Mouse (Mus musculus) CH12.LX (cell line): ENCODE data around the gene Itpr2. TPM values are rescaled to one million over a fixed set of nuclear protein-coding genes. Genes with fewer than 3 reads are reported as not detected.

ENCODE experiments used
- DNase-seq: peaks from one replicate; pipeline ENCODE4 v3.0.0-alpha.2; 2013; ENCODE audit errors: extremely low read depth
- H3K27ac ChIP-seq: 2 replicates; pipeline ENCODE4 v1.5.1; 2012; ENCODE audit warnings: low read depth, mild to moderate bottlenecking, control low read depth, moderate library complexity; ENCODE audit not compliant: insufficient read depth
- H3K27me3 ChIP-seq: replicated peaks from 2 replicates; pipeline ENCODE3; 2012; ENCODE audit warnings: inconsistent platforms
- H3K36me3 ChIP-seq, 2 experiments: replicated peaks in 1 of 2; 2 replicates each; pipeline versions ENCODE3 to v1.6.1; 2012; ENCODE audit warnings: inconsistent platforms in 1 of 2, low read length in 1 of 2, mild to moderate bottlenecking in 1 of 2, mixed read lengths in 1 of 2, moderate library complexity in 1 of 2; ENCODE audit not compliant: control insufficient read depth in 1 of 2, insufficient read depth in 1 of 2
- H3K4me1 ChIP-seq, 2 experiments: 2 replicates each; pipeline ENCODE4 v1.6.1; 2012; ENCODE audit warnings: inconsistent platforms in 1 of 2, moderate library complexity in 1 of 2; ENCODE audit not compliant: insufficient read depth in 2 of 2, control insufficient read depth in 1 of 2
- H3K4me2 ChIP-seq: 2 replicates; pipeline ENCODE4 v1.6.1; 2012; ENCODE audit warnings: low read depth, mild to moderate bottlenecking, control low read depth; ENCODE audit not compliant: poor library complexity, insufficient read depth, severe bottlenecking
- H3K4me3 ChIP-seq, 3 experiments: fragments of 150-350 bp in 1 of 3; sonication (generic) in 1 of 3; replicated peaks in 1 of 3; 2 replicates each; pipeline versions ENCODE3 to v1.5.1; 2011 to 2012; ENCODE audit warnings: low read depth in 2 of 3, low read length in 2 of 3, mild to moderate bottlenecking in 2 of 3, moderate library complexity in 2 of 3, control low read depth in 1 of 3, improper control_type of control experiment in 1 of 3, inconsistent platforms in 1 of 3, mixed read lengths in 1 of 3; ENCODE audit not compliant: poor library complexity in 1 of 3
- H3K79me2 ChIP-seq: replicated peaks from 2 replicates; pipeline ENCODE4 v1.6.1; 2012; ENCODE audit warnings: mild to moderate bottlenecking, moderate library complexity; ENCODE audit not compliant: control insufficient read depth, poor library complexity, insufficient read depth, severe bottlenecking; ENCODE audit errors: extremely low read depth
- H3K9ac ChIP-seq: 2 replicates; pipeline ENCODE4 v1.6.1; 2012; ENCODE audit warnings: low read depth, mild to moderate bottlenecking, control low read depth, moderate library complexity; ENCODE audit not compliant: insufficient read depth
- H3K9me3 ChIP-seq: replicated peaks from 2 replicates; pipeline ENCODE3; 2012; ENCODE audit warnings: low read length, inconsistent platforms, mixed read lengths
- BHLHE40 ChIP-seq: IDR thresholded peaks from 2 replicates; pipeline ENCODE4 v1.6.1; 2011; ENCODE audit warnings: mild to moderate bottlenecking, low read depth, low read length, improper control_type of control experiment
- CHD1 ChIP-seq: IDR thresholded peaks from 2 replicates; pipeline ENCODE4 v1.6.1; 2012; ENCODE audit warnings: low read depth, low read length, improper control_type of control experiment, inconsistent platforms
- E2F4 ChIP-seq: IDR thresholded peaks from 2 replicates; pipeline ENCODE4 v1.6.1; 2011; ENCODE audit warnings: low read depth, low read length, improper control_type of control experiment; ENCODE audit not compliant: insufficient replicate concordance
- RCOR1 ChIP-seq: conservative IDR thresholded peaks from 2 replicates; pipeline ENCODE4 v1.6.1; 2012; ENCODE audit warnings: low read depth, mild to moderate bottlenecking, inconsistent platforms, low read length, improper control_type of control experiment
- USF2 ChIP-seq: conservative IDR thresholded peaks from 2 replicates; pipeline ENCODE4 v1.6.1; 2011; ENCODE audit warnings: low read depth, low read length, improper control_type of control experiment
- ZKSCAN1 ChIP-seq: IDR thresholded peaks from 2 replicates; pipeline ENCODE4 v1.6.1; 2012; ENCODE audit warnings: low read depth, inconsistent platforms, low read length, improper control_type of control experiment, borderline replicate concordance
- ZNF384 ChIP-seq: IDR thresholded peaks from 2 replicates; pipeline ENCODE4 v1.6.1; 2012; ENCODE audit warnings: low read depth, low read length, improper control_type of control experiment, inconsistent platforms
- dilution Hi-C: fragments of 300-500 bp; cut with MboI; formaldehyde crosslinking; loops from 2 replicates; pipeline ENCODE4 v1.14.3; 2020; ENCODE audit warnings: low sequenced_read_pairs; ENCODE audit not compliant: extremely low pct_unique_long_range_greater_than_20kb, extremely low pct_ligation_motif_present
- in situ Hi-C: fragments of 300-500 bp; cut with MboI; formaldehyde crosslinking; loops from 3 replicates; pipeline ENCODE4 v1.14.3; 2019; ENCODE audit warnings: low sequenced_read_pairs, low pct_ligation_motif_present, low pct_unique_long_range_greater_than_20kb, mixed read lengths
- polyA plus RNA-seq: library from polyadenylated mRNA; unstranded; fragments of >175 nt; gene quantifications from 2 replicates; pipeline ENCODE4 v1.2.1, GENCODE M21; 2012; ENCODE audit warnings: low read depth; ENCODE audit not compliant: insufficient read length
- total RNA-seq, 2 experiments: library from RNA; depleted of rRNA; stranded (reverse); fragments of 300-350 nt in 1 of 2; fragments of >200 nt in 1 of 2; gene quantifications; 2 replicates each; pipeline ENCODE4 v1.2.3; 2012 to 2014

The Itpr2 gene
- total and polyA plus RNA-seq, 3 experiments, result 3.5 to 8.9 (median 4.4) TPM

DNA sequence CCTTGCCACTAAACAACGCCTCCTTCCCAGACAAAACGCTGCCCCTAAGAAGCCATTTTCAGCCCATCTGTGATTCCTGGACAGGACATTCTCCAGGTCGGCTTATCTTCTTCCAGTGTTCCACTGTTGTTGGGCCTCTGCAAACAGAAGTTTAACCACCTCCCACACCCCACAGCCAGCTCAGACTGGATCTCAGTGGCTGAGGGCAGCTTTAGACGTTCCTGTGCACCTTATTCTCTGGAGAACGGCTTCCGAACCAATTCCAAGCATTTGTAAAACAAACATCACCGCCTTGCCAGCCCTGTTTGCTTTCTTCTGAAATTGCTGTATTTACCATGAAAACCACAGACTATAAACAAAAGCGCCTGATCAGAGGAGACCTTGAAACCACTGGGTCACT, 41.1 kb downstream of the Itpr2 start:
- in situ Hi-C loops (no loop called here), dilution Hi-C loops (no loop called here)
- Histone ChIP-seq H3K79me2 (no peaks in the 10 kb centered on the region), H3K4me2 (no peak overlapping the region), H3K9me3 (no peaks in the 10 kb centered on the region), H3K4me1 (peaks cover 4 to 26% of the 10 kb centered on the region in 2 experiments), H3K9ac (no peak overlapping the region), H3K27ac (no peak overlapping the region), H3K36me3 (no peaks in the 10 kb centered on the region), H3K27me3 (no peaks in the 10 kb centered on the region), H3K4me3 (no peak overlapping the region)
- DNase-seq, result no peak
- TF ChIP-seq USF2, result no peak
- no peak for TF ChIP-seq RCOR1
- TF ChIP-seq BHLHE40, result no peak
- no peak for TF ChIP-seq CHD1

GRCm38 (mm10) chr6:146458436-146458835, 43.6 kb downstream of the Itpr2 start:
- no peaks in the 10 kb centered on the region for H3K79me2 ChIP-seq
- no peaks in the 10 kb centered on the region for H3K36me3 ChIP-seq
- H3K9ac ChIP-seq, result no peak overlapping the region
- peaks cover 7 to 47% of the 10 kb centered on the region in 2 experiments for H3K4me1 ChIP-seq
- H3K27me3 ChIP-seq, result no peaks in the 10 kb centered on the region
- H3K4me2 ChIP-seq, result no peak overlapping the region
- in situ Hi-C loops, result no loop called here
- no peak for TF ChIP-seq E2F4
- TF ChIP-seq, all 38 proteins: peak for 0
- DNase-seq, result no peak
- H3K9me3 ChIP-seq, result no peaks in the 10 kb centered on the region
- dilution Hi-C loops, result no loop called here
- H3K27ac ChIP-seq, result no peak overlapping the region
- H3K4me3 ChIP-seq, result no peak overlapping the region

GRCm38 (mm10) chr6:146456741-146457140, 45.3 kb downstream of the Itpr2 start:
- Histone ChIP-seq H3K9me3 (no peaks in the 10 kb centered on the region), H3K9ac (no peak overlapping the region), H3K27me3 (no peaks in the 10 kb centered on the region), H3K36me3 (no peaks in the 10 kb centered on the region), H3K4me2 (no peak overlapping the region), H3K79me2 (no peaks in the 10 kb centered on the region), H3K4me1 (peaks cover 14 to 62% of the 10 kb centered on the region in 2 experiments), H3K27ac (no peak overlapping the region), H3K4me3 (no peak overlapping the region)
- dilution Hi-C loops, result no loop called here
- DNase-seq, result no peak
- in situ Hi-C loops, result no loop called here
- no peak for TF ChIP-seq ZKSCAN1
- no peak for TF ChIP-seq ZNF384
- TF ChIP-seq, all 38 proteins: peak for 0
